Mouse (Mus musculus) forelimb bud, embryonic 11.5 days (tissue): ENCODE data around the gene Llph.

Experiments used
- DNase-seq: peaks from one replicate; pipeline ENCODE4 v3.0.0-alpha.2; 2012; ENCODE audit warnings: low read depth, low spot score

Gene Llph

GRCm38 (mm10) chr10:120279482-120280128, 52.7 kb downstream of the Llph start:
- no peak for DNase-seq

- DNase-seq = no peak
These were observed 53.5 kb downstream of the Llph start for GRCm38 (mm10) chr10:120280375-120280774.

GRCm38 (mm10) chr10:120281700-120282099, 54.8 kb downstream of the Llph start:
- DNase-seq = no peak
